Mouse (Mus musculus): ENCODE measurements around the gene Auts2. TPM values are rescaled to one million over a fixed set of nuclear protein-coding genes. Genes with fewer than 3 reads are reported as not detected.
A peak's percentile ranks its signal among the peaks of the same experiment; 100 is the strongest.

The Auts2 gene
- polyA plus RNA-seq, 2 experiments = 38.3 to 50.8 TPM

GRCm38 (mm10) chr5:131431896-131432295 lies 1111.2 kb downstream of the Auts2 start:
- 40% methylated on average over 7 of the region's 7 CpGs for WGBS
- H3K9me3 ChIP-seq (ENCODE audit: control insufficient read depth, low read length) = no peaks in the 10 kb centered on the region
- no peak overlapping the region for H3K27ac ChIP-seq (replicated peaks; ENCODE audit: low read depth, low read length)
- H3K4me1 ChIP-seq (ENCODE audit: control insufficient read depth, insufficient read depth, low read length) = peaks cover 6% of the 10 kb centered on the region
- ATAC-seq (ENCODE audit: low FRiP score, low read depth) (no peak), DNase-seq (ENCODE audit: low spot score) (no peak)
- no peak for TF ChIP-seq POLR2A (IDR thresholded peaks at IDR 0.05; ENCODE audit: borderline replicate concordance, extremely low read depth, insufficient read depth, insufficient read length)
- no peaks in the 10 kb centered on the region for H3K27me3 ChIP-seq (ENCODE audit: control insufficient read depth, insufficient read depth, low read length)
- no peak overlapping the region for H3K4me3 ChIP-seq (replicated peaks; ENCODE audit: low read length)
- no peak overlapping the region for H3K4me2 ChIP-seq (replicated peaks; ENCODE audit: low read depth, low read length, severe bottlenecking)
- peaks cover 7% of the 10 kb centered on the region for H3K36me3 ChIP-seq (ENCODE audit: control insufficient read depth, insufficient read depth, low read length)
- no peak overlapping the region for H3K9ac ChIP-seq (ENCODE audit: low read depth, low read length, severe bottlenecking)

- H3K4me2 ChIP-seq (replicated peaks; ENCODE audit: low read depth, low read length, severe bottlenecking) = no peak overlapping the region
- no peak for TF ChIP-seq POLR2A (IDR thresholded peaks at IDR 0.05; ENCODE audit: borderline replicate concordance, extremely low read depth, insufficient read depth, insufficient read length)
- ATAC-seq (ENCODE audit: low FRiP score, low read depth) (0 out of 2 replicates have a peak, but pooled peaks have one; percentile 31), DNase-seq (ENCODE audit: low spot score) (peak; percentile 77)
- H3K27ac ChIP-seq (replicated peaks; ENCODE audit: low read depth, low read length) = no peak overlapping the region
- H3K9me3 ChIP-seq (ENCODE audit: control insufficient read depth, low read length) = no peaks in the 10 kb centered on the region
- no peak overlapping the region for H3K9ac ChIP-seq (ENCODE audit: low read depth, low read length, severe bottlenecking)
- no peaks in the 10 kb centered on the region for H3K27me3 ChIP-seq (ENCODE audit: control insufficient read depth, insufficient read depth, low read length)
- H3K4me1 ChIP-seq (ENCODE audit: control insufficient read depth, insufficient read depth, low read length) = peaks cover 6% of the 10 kb centered on the region
- 22% methylated on average over 8 of the region's 8 CpGs for WGBS
- H3K36me3 ChIP-seq (ENCODE audit: control insufficient read depth, insufficient read depth, low read length) = no peaks in the 10 kb centered on the region
- H3K4me3 ChIP-seq (replicated peaks; ENCODE audit: low read length) = no peak overlapping the region
These were observed 1113.0 kb downstream of the Auts2 start for GRCm38 (mm10) chr5:131430109-131430508.

DNA sequence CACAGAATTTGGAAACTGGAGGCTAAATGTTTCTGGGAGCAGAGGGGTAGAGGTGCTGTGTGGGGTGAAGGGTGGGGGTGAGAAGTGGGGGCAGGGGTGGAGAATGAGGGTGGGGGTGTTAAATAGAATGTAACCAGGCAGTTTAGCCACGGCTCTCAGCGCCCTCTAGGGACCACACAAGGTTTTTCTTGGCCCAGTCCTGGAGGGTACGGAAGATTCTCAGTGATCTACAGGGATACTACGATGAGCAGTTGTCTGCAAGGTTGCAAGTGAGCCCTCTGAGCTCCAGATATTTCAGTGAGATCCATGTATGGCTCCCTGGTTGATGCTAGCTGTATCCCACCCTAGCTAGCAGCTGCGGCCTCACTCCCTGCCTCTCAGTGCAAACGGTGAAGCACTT lies 1113.6 kb downstream of the Auts2 start:
- Histone ChIP-seq H3K4me2 (replicated peaks; ENCODE audit: low read depth, low read length, severe bottlenecking) (no peak overlapping the region), H3K4me1 (ENCODE audit: control insufficient read depth, insufficient read depth, low read length) (peaks cover 6% of the 10 kb centered on the region), H3K9me3 (ENCODE audit: control insufficient read depth, low read length) (0 out of 2 replicates have a peak, but pooled peaks cover 4% of the 10 kb centered on the region), H3K9ac (ENCODE audit: low read depth, low read length, severe bottlenecking) (no peak overlapping the region), H3K4me3 (replicated peaks; ENCODE audit: low read length) (no peak overlapping the region), H3K27me3 (ENCODE audit: control insufficient read depth, insufficient read depth, low read length) (no peaks in the 10 kb centered on the region), H3K36me3 (ENCODE audit: control insufficient read depth, insufficient read depth, low read length) (no peaks in the 10 kb centered on the region), H3K27ac (replicated peaks; ENCODE audit: low read depth, low read length) (no peak overlapping the region)
- DNase-seq (ENCODE audit: low spot score) = no peak
- 64% methylated on average over 6 of the region's 6 CpGs for WGBS
- TF ChIP-seq POLR2A (IDR thresholded peaks at IDR 0.05; ENCODE audit: borderline replicate concordance, extremely low read depth, insufficient read depth, insufficient read length) = no peak
- ATAC-seq (ENCODE audit: low FRiP score, low read depth) = no peak

- 36% methylated on average over 11 of the region's 11 CpGs for WGBS
- no peak for TF ChIP-seq POLR2A (IDR thresholded peaks at IDR 0.05; ENCODE audit: borderline replicate concordance, extremely low read depth, insufficient read depth, insufficient read length)
These were observed 1115.3 kb downstream of the Auts2 start for GRCm38 (mm10) chr5:131427734-131428413.

DNA sequence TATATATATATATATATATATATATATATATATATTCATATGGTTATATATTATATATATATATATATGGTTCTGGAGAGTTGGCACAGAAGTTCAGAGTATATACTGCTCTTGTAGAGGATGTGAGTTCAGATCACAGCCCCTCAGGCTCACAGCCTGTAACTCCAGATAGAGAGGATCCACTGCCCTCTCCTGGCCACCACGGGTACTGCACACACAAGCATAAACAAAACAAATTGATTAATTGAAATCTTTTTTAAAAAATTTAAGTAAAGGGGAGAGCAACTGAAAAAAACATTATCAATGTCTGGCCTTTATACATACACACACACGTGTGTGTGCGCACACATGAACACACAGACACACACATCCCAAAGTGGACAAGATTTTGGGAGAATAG lies 1120.4 kb downstream of the Auts2 start:
- no peak for ATAC-seq (ENCODE audit: low FRiP score, low read depth)
- H3K27ac ChIP-seq (replicated peaks; ENCODE audit: low read depth, low read length) = no peak overlapping the region
- 85% methylated on average over 3 of the region's 3 CpGs for WGBS
- no peak for TF ChIP-seq POLR2A (IDR thresholded peaks at IDR 0.05; ENCODE audit: borderline replicate concordance, extremely low read depth, insufficient read depth, insufficient read length)
- H3K9ac ChIP-seq (ENCODE audit: low read depth, low read length, severe bottlenecking) = no peak overlapping the region
- H3K4me3 ChIP-seq (replicated peaks; ENCODE audit: low read length) = no peak overlapping the region
- no peaks in the 10 kb centered on the region for H3K4me1 ChIP-seq (ENCODE audit: control insufficient read depth, insufficient read depth, low read length)
- no peaks in the 10 kb centered on the region for H3K27me3 ChIP-seq (ENCODE audit: control insufficient read depth, insufficient read depth, low read length)
- H3K9me3 ChIP-seq (ENCODE audit: control insufficient read depth, low read length) = 0 out of 2 replicates have a peak, but pooled peaks cover 4% of the 10 kb centered on the region
- no peaks in the 10 kb centered on the region for H3K36me3 ChIP-seq (ENCODE audit: control insufficient read depth, insufficient read depth, low read length)
- DNase-seq (ENCODE audit: low spot score) = no peak
- H3K4me2 ChIP-seq (replicated peaks; ENCODE audit: low read depth, low read length, severe bottlenecking) = no peak overlapping the region

More at GRCm38 (mm10) chr5:131427734-131428413, 1115.3 kb downstream of the Auts2 start:
- peaks cover 6% of the 10 kb centered on the region for H3K4me1 ChIP-seq (ENCODE audit: control insufficient read depth, insufficient read depth, low read length)
- no peak overlapping the region for H3K27ac ChIP-seq (replicated peaks; ENCODE audit: low read depth, low read length)
- DNase-seq (ENCODE audit: low spot score) (peak; percentile 78), ATAC-seq (ENCODE audit: low FRiP score, low read depth) (no peak)
- H3K36me3 ChIP-seq (ENCODE audit: control insufficient read depth, insufficient read depth, low read length) = no peaks in the 10 kb centered on the region
- no peak overlapping the region for H3K4me2 ChIP-seq (replicated peaks; ENCODE audit: low read depth, low read length, severe bottlenecking)
- no peak overlapping the region for H3K9ac ChIP-seq (ENCODE audit: low read depth, low read length, severe bottlenecking)
- H3K9me3 ChIP-seq (ENCODE audit: control insufficient read depth, low read length) = 0 out of 2 replicates have a peak, but pooled peaks cover 4% of the 10 kb centered on the region
- H3K27me3 ChIP-seq (ENCODE audit: control insufficient read depth, insufficient read depth, low read length) = no peaks in the 10 kb centered on the region
- H3K4me3 ChIP-seq (replicated peaks; ENCODE audit: low read length) = no peak overlapping the region

All from limb, embryonic 14.5 days (tissue).